Mouse (Mus musculus): ENCODE data around the gene Cdh24.
"Not testable (repeated sequence)": the region's sequence is repeated elsewhere in the genome, so short reads cannot be mapped to it uniquely, and the experiment has no call there.

Cdh24 gene

DNA sequence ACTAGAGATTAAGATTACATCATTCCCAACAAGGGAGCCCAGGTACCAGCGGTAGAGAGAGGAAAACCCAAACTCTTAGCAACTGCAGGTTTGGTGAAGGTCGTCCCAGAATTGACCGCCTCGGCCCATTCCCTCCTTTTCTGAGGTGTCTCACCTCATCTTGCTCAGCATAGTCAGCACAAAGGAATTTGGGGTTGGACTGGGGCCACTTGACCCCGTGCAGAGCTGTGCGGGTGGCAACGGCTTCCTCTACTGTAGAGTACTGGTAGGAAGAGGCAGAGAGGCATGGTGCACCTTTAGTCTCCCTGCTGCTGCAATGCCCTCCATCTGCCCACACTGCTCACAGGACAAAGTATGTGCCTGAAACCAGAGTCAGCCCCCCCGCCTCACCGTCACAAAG, 3.1 kb upstream of the Cdh24 start:
- in situ Hi-C loops (cut with MboI; ENCODE audit: low sequenced_read_pairs): loop anchor here (5.0 to 25.0 kb wide), 3 partner anchors 77 to 582 kb away; no protein-coding TSS in a partner anchor

DNA sequence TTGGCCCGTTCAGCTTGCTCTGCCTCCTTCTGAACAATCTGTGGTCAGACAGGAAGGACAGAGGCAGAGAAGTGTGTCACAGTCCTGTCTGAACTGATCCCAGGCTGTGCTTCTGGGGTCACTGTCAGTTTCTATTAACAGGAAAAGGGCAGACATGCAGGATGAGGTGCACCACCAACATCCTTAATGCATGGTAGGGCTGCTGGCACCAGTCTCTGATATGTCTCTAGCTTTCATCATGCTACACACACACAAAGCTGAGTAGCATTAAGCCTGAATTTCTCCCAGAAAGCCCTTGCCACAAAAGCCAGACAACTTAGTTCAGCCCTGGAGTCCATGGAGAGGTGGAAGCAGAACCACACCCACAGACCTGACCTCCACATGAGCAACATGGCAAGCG, 1.8 kb upstream of the Cdh24 start:
- in situ Hi-C loops (cut with MboI; ENCODE audit: low sequenced_read_pairs): loop anchor here (5.0 to 25.0 kb wide), 3 partner anchors 76 to 581 kb away; no protein-coding TSS in a partner anchor

DNA sequence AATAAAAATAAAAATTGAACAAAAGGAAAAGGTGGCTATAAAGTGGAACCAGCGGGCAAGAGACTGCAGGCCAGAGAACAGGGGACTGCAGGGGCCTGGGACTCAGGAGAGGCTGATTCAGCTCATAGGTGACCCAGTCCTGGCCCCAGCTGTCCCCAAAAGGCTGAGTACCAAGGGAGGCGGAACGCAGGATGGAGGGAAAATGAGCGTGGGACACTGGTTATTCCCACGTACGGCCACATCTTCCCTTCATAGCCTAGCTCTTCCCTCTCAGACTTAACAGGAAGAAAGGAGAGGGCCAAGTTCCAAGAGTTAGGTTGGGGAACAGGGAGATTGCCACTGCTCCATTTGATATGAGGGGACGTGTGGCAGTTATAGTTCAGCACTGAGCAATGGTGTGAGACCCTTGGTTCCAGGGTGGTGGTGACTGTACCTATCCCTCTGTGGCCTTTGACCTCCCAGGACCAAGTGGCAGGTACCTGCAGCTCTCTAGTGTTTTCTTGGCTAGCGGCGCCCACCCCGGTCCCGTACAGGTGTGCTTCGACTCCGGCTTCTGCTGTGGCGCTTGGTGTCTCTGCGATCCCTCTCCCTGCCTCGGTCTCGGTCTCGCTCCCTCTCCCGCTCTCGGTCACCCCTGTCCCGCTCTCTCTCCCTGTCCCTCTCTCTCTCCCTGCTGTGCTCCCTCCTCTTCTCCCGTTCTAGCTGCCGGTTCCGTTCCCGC, 1.2 kb upstream of the Cdh24 start:
- in situ Hi-C loops (cut with MboI; ENCODE audit: low sequenced_read_pairs): loop anchor here (5.0 to 25.0 kb wide), 3 partner anchors 75 to 580 kb away; no protein-coding TSS in a partner anchor

DNA sequence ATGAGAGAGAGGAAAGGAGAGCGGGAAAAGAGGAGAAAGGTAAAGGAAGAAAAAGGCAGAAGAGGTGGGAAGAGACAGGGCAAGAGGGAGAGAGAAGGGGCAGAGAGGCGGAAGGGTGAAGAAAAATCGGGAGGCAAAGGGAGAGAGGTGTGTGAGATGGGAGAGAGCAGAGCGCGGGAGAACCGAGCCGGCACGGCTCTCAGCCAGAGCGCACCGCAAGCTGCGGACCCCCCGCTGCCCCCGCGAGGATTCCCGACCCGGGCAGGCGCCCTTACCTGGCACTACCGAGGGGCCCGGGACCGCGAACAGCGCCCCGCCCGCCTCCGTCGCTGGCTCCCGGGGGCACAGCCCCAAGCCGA, 239 bp downstream of the Cdh24 start, which contains the start of gene Gm17606:
Gm17606 (plus strand) TSS at position 7 of the 359 bp plus-strand sequence.
- in situ Hi-C loops (cut with MboI; ENCODE audit: low sequenced_read_pairs): loop anchor here (5.0 to 25.0 kb wide), 3 partner anchors 74 to 579 kb away; no protein-coding TSS in a partner anchor

DNA sequence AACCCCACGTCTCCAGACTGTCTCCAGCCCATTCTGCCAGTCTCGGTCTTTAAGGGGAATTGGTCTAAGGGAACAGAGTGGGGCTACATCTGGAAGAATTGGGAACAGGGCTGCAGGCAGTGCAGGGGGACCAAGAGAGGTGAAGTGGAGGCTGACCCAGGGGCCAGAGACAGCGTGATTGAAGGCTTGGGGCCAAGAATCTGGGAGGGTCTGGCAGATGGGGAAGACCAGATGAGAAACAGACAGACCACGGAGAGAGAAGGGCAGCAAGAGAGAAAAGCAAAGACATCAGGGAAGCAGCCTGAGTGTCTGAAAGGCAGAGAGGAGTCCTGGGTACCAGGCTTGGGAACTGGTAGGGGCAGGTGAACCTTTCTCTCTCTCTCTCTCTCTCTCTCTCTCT, 1.0 kb downstream of the Cdh24 start:
- in situ Hi-C loops (cut with MboI; ENCODE audit: low sequenced_read_pairs): loop anchor here (5.0 to 25.0 kb wide), 3 partner anchors 73 to 578 kb away; no protein-coding TSS in a partner anchor

DNA sequence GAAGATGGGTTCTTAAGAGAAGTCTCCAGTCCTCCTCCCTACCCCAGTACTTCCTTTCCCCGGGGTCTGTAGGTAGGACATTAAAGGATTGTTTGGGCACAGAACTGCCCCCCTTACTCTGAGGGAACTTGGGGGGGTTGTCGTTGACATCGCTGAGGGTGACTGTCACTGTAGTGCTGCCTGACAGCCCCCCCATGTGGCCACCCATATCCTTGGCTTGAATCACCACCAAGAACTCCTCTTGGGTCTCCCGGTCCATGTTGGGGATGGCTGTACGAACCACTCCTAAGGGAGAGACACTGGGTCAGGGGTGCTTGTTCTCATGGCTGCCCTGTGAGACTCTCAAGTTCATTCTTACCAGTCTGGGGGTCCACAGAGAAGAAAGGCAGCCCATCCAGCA, 3.0 kb downstream of the Cdh24 start:
- in situ Hi-C loops (cut with MboI; ENCODE audit: low sequenced_read_pairs): loop anchor here (25.0 kb wide), 2 partner anchors 401 to 576 kb away; no protein-coding TSS in a partner anchor

DNA sequence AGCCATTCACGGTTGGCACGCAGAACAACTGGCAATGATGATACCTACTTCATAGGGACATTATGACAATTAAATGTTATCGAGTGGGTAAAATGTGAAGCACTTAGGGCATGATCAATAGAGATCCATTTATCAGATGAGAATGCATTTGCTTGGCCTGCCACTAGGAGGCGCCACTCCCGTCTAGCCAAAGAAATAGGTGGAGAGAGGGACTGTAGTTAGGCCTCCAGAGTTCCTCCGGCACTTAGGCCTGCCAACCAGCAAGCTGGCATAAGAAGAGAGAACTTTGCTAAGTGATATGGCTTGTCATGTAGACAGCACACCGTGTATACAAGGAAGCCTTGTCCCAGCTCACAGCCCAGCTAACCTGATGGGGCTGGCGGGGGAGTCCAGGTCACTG, 4.2 kb downstream of the Cdh24 start:
- in situ Hi-C loops (cut with MboI; ENCODE audit: low sequenced_read_pairs): loop anchor here (25.0 kb wide), 2 partner anchors 400 to 575 kb away; no protein-coding TSS in a partner anchor

DNA sequence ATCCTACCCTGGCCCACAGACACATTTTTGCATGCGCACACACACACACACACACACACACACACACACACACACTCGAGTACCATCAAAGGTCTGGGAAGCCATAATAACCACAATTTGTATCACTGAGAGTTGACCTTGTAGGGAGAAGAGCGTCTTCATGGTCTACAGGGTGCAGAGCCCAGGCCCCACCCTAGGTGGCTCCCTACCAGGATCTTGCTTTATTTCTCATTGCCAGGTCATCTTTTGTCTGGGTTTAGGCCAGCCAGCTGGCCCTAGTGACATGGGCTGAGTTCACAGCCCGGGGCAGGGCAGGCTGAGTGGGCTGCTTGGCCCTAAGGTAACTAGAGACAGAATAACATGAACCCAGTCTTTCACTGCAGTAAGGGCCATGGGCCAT, 7.0 kb downstream of the Cdh24 start:
- in situ Hi-C loops (cut with MboI; ENCODE audit: low sequenced_read_pairs): loop anchor here (25.0 kb wide), 2 partner anchors 397 to 572 kb away; no protein-coding TSS in a partner anchor

DNA sequence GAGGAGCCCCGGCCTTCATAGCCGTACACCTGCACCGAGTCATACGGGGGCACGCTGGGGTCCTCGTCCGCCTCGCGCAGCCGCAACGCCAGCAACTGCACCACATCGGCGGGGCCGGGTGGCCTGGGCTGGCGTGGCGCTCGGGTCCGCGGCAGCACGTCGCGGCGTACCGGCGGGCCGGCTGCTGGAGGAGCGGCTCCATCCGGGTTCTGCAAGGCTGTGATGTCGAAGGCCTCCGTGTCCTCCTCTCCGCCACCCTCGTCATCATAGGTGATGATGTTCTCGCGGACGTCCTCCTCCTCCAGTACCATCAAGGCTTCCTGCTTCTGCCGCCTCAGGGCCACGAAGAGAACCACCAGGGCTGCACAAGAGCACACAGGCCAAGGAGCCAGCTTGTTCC, 8.9 kb downstream of the Cdh24 start:
- in situ Hi-C loops (cut with MboI; ENCODE audit: low sequenced_read_pairs): loop anchor here (25.0 kb wide), 2 partner anchors 395 to 570 kb away; no protein-coding TSS in a partner anchor

DNA sequence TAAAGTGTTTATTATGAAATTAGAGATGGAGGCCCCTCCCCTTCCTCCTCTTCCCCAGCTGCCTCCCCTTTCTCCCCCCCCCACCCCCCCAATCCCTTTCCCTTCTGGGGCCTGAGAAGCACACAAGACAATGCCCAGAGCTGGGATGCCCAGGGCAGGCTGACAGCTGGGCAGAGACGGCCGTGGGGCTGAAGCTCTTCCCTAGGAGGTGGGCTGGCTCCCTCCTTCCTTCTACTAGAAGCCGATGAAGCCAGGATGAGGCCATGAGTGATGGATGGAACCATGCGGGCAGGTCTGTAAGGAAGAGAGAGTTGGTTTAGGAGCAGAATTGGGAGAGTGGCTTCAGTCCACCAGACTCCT, 9.9 kb downstream of the Cdh24 start:
- in situ Hi-C loops (cut with MboI; ENCODE audit: low sequenced_read_pairs): loop anchor here (25.0 kb wide), 2 partner anchors 394 to 569 kb away; no protein-coding TSS in a partner anchor

DNA sequence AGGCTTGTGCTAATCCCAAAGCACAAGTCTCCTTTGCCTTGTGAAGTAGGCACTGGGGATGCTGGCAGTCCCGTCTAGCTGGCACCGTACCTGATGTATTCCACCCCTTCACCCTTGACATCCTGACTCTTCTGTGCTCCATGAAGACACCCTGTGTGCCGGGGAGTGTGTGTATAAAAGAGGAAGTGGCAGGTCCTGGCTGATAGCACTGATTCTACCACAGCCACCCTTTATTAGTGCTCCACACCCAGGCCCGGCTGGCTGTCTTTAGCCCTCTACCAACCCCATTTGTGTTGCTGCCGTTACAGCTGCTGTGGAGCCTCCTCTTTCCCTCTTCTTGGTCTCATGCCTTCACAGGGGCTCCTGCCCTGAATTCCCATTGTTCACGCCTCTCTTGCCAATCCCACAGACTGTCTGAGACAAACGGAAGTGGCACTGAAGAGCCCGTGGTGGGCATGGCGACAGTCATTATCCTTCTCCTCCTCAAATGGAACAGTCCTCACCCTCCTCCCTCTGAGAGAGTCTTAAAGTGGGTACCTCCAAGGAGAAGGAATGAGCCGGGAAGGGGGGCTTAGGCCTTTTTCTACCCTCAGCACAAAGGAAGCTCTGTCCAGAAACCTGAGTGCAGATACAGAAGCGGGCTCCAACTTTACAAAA, 10.5 kb downstream of the Cdh24 start:
- in situ Hi-C loops (cut with MboI; ENCODE audit: low sequenced_read_pairs): loop anchor here (25.0 kb wide), 2 partner anchors 393 to 568 kb away; no protein-coding TSS in a partner anchor

DNA sequence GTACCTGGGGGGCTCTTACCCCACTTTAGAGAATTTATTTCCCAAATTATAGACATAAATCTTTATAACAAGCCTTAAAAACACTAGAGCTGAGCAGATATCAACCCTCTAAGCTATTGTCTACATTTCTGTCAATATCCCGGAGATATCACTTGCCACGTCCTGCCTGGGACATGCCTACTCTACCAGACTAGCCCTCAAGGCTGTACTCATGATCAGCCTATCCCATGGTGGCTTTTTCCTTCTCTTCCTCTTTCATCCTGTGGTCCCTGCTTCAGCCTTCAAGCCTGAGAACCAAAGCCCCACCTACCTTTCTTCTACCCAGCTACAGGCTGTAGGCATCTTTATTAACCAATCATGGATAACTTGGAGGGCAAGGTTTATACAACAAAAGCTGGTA, 11.4 kb downstream of the Cdh24 start:
- in situ Hi-C loops (cut with MboI; ENCODE audit: low sequenced_read_pairs): loop anchor here (25.0 kb wide), 2 partner anchors 392 to 567 kb away; no protein-coding TSS in a partner anchor

DNA sequence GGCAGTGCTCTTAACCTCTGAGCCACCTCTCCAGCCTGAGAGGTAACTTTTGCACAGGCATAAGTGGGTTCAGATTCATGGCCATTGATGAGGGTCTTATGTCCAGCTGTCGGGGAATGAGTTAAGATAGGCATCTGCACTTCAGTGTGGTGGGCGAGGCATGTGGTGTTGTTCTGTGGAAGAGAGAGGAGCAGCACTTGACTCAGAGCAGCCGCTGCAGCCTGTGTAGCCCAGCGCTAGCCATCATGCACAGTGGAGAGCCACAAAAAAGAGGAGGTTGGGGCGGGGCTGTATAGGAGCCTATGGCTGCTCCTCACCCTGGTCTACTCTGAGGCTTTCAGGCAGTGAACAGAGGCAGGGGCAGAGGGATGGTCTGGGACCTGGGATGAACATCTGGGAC, 13.1 kb downstream of the Cdh24 start:
- in situ Hi-C loops (cut with MboI; ENCODE audit: low sequenced_read_pairs): loop anchor here (25.0 kb wide), 2 partner anchors 391 to 566 kb away; no protein-coding TSS in a partner anchor

DNA sequence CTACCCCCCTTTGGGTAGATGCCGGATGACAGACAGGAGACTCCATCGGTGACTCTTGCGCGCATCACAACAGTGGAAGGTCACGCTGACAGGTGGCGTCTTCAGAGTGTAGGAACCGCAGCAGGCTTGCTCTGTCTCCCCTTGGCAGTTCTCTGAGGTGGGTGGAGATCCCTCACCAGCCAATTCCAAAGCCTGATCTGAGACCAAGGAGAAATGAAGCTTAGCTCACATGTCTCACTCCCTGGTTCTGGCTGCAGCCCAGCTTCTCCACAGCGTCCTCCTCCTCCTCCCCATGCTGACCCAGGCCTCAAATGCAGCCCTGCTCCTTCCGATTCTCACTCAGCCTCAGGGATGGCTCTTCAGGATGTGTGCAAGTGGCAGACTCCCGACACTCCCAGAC, 16.2 kb downstream of the Cdh24 start:
- in situ Hi-C loops (cut with MboI; ENCODE audit: low sequenced_read_pairs): loop anchor here (25.0 kb wide), 2 partner anchors 388 to 563 kb away; no protein-coding TSS in a partner anchor

DNA sequence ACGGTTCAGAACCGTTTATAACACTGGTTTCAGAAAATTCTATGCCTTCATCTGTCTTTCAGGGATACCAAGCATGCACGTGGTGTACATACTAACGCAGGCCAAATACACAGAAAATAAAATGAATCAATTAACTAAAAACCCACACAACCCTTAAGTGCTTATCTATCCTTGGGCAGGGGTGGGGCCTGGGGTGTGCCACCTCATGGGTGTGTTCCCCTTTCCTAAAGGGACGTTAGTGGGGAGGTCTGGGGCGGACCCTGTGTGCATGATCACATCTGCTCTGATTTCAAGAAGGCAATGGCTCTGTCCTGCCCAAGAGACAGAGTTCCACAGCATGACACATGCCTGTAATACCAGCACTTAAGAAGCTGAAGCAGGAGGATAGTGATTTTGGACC, 17.8 kb downstream of the Cdh24 start:
- in situ Hi-C loops (cut with MboI; ENCODE audit: low sequenced_read_pairs): no loop called here

DNA sequence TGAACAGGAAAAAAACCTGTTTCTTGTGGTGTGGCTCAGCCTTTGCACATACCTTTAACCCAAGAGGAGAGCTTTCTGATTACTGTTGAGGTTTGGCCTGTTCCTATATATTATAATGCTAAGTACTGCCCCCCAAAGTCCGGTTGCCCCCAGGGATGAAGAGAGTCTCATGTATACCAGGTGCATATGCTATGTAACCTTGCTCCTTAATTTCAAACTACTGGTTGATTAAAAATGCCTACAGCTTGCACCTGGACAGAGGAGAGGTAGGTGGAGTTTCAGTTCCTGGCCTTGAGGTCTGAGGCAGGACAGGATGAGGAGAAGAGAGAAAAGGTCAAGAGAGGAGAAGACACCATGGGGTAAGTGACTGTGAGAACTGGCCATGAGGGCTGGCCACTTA, 20.0 kb downstream of the Cdh24 start, which contains the start of gene Psmb11:
Psmb11 (plus strand) TSS at position 301 of the 400 bp plus-strand sequence.
- in situ Hi-C loops (cut with MboI; ENCODE audit: low sequenced_read_pairs): no loop called here

DNA sequence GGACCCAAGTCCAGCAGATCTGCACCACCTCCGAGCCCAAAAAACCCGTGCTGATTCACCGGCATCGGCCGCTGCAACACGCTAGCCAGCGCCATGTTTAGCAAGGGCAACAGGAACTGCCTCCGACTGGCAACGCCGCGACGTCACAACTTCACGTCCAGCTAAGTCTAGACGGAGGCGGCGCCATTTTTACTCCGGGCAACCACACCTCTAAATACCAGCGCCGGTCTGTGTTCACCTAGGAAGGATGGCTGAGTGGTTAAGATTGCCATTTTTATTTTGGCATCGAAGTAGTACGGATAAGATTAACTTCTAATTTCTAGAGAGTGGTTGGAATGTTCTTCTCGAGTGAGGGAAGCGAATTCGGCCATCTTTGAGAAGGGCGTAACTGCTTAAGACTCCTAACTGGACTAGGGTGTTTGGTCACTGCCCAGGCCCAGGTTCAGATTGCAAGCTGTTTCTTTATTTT, 23.2 kb downstream of the Cdh24 start, which contains the start of gene Psmb5:
Psmb5 (minus strand) TSS at position 126 of the 469 bp plus-strand sequence.
- in situ Hi-C loops (cut with MboI; ENCODE audit: low sequenced_read_pairs): no loop called here

DNA sequence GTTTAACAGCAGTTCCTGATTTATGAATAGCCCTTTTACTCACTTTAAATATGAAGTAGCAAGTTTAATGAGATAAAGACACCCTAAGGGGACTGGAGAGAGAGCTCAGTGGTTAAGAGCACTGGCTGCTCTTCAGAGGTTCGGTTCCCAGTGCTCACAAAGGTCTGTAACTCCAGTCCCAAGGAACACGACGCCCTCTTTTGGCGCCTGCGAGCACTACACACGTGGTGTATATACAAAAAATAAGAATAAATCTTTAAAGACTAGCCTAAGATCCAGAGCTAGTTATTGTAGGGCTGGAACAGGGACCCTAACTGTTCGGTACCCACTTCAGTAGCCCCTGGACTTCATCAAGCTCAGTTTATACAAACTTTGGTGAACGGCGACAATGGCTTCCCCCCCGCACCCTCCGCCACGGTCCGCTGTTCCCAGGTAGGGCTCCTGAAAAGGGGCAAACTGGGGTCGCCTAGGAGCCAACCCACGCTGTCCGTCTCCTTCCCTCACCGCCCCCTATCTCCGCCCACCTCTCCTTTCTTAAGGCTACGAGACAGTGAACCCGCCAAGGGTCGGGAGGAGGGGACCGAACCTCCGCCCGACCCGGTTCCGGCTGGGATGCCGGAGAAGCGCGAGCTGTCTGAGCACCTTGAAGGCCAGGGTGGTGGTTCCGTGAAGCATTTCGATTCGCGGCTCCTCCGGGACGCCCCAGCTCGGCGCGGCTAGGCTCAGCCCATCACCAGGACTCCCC, 23.8 kb downstream of the Cdh24 start:
- in situ Hi-C loops (cut with MboI; ENCODE audit: low sequenced_read_pairs): no loop called here

DNA sequence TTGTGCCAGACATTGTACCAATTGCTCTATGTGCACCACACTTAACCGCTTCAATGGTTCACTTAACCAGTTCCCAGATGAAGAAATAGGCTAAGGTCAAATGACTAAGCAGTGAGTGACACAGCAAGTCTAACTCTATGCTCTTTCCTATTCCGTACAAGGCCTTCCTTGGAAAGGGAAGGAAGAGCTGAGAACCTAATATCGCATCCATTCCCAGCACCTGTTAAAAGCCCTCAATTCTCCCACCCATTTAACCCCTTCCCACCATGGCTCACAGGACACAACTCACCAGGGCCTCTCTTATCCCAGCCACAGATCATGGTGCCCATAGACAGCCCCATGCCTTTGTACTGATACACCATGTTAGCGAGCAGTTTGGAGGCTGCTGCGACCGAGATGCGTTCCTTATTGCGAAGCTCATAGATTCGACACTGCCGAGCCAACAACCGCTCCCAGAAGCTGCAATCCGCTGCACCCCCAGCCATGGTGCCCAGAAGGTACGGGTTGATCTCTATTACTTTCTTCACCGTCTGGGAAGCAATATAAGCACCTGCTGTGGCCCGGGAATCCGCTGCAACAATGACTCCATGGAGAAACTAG, 24.8 kb downstream of the Cdh24 start:
- in situ Hi-C loops (cut with MboI; ENCODE audit: low sequenced_read_pairs): no loop called here

DNA sequence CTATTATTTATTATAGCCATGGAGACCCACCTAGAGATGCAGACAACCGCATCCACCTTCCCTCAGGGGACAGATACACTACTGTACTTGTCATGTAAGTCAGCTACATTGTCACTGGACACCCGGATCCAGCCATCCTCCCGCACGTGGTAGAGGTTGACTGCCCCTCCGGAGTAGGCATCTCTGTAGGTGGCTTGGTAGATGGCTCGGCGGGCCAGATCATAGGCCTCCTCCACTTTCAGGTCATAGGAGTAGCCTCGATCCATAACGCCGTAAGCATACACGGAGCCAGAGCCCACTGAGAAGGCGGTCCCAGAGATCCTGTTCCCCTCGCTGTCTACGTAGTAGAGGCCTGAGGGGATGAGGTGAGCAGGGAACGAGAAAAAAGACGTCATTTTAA, 27.0 kb downstream of the Cdh24 start:
- in situ Hi-C loops (cut with MboI; ENCODE audit: low sequenced_read_pairs): not testable (repeated sequence)

Data from CH12F3 (cell line).